Mouse (Mus musculus) heart, adult 8-10 months (tissue): ENCODE results near the gene Supt6. TPM values are rescaled to one million over a fixed set of nuclear protein-coding genes. Genes with fewer than 3 reads are reported as not detected.
A peak's percentile ranks its signal among the peaks of the same experiment; 100 is the strongest.

Experiments used
- DNase-seq: peaks from one replicate; pipeline ENCODE4 v3.0.0; 2022; ENCODE audit warnings: low spot score
- total RNA-seq, 4 experiments: library from RNA; stranded (reverse); gene quantifications; 2 replicates each; pipeline ENCODE4 v1.2.4; 2022

Supt6 gene
- total RNA-seq, 4 experiments from 2014 or later: 32.6 to 33.8 (median 32.7) TPM

DNA sequence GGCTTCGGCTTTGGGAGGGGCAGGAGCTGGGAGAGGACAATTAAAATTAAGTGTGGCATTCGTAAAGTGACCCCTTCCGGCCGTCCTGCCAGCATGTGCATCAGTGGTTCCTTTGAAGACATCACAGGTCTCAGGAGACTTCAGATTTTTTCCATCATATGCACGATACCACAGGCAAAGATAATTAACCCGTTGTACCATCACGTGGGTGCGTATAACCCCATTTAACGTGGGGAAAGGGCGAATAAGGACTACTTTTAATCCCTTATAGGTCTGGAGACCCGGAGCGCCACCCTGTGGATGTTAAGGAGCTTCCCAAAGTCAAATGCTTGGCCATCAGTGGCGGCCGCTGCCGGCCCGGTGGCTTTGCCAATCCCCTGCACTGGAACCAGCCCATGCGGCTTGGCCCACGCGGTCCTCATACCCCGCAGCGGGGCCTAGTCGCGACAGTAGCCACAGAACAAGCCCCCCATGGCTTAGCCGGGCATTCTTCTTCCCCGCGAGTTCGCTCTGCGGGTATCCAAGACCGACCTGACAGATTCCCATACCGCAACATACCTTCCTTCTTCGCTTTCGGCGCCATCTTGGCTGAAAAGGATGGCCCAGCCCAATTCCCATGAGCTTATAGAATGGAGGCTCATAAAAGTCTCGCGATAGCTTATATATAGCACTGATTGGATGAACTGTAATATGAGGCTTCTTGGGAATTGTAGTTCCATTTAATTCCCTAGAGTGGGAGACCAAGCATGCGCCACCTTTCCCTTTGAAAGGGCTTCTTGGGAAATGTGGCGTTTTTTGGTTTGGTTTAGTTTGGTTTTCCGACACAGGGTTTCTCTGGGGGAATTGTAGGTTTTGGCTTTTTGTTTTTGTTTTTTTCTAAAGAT lies 62.6 kb downstream of the Supt6 start, which contains the start of gene Rpl23a:
TSS of gene Rpl23a (minus strand) at position 624 of the 884 bp plus-strand sequence.
- DNase-seq: peak; percentile 91

DNA sequence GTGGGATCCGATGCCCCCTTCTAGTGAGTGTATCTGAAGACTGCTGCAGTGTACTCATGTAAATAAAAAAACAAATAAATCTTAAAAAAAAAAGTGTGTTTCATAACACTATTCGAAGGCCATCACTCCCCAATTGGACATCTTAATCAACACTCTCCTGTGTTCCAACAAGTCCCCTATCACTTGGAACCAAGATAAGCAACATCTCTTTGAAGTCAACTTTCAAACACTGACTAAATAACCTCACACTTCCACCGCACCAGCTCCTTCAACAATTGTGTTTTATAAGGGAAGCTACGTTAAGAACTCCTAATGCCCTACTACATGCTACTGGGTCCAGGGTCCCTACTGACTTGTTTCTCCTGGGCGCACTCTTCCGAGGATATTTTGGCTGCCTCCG lies 63.3 kb downstream of the Supt6 start:
- no peak for DNase-seq

DNA sequence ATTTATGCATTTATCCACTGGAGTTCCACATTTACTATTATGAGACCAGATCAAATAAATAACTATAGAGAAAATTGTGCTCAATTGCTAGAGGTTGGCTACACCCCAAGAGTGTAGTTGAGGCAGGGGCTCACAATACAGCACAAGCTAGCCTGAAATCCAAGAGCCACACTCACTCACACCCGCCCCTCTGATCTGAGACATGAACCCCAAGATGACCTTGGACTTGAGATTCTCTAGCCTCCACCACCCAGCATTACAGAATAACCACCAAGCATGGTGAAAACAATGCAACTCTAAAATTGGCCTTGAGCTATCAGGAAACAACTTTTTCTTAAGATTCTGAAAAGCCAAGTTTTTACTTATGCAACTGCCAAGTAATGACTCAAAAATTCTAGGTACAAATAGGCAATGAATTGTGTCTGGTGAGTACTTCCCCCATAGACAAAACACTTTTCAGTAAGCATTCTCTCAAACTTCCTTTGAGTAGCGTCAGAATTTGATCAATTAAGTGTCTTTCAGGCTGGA lies 63.9 kb downstream of the Supt6 start:
- DNase-seq: no peak

GRCm38 (mm10) chr11:78180081-78180761 lies 65.6 kb downstream of the Supt6 start:
- DNase-seq: no peak

DNA sequence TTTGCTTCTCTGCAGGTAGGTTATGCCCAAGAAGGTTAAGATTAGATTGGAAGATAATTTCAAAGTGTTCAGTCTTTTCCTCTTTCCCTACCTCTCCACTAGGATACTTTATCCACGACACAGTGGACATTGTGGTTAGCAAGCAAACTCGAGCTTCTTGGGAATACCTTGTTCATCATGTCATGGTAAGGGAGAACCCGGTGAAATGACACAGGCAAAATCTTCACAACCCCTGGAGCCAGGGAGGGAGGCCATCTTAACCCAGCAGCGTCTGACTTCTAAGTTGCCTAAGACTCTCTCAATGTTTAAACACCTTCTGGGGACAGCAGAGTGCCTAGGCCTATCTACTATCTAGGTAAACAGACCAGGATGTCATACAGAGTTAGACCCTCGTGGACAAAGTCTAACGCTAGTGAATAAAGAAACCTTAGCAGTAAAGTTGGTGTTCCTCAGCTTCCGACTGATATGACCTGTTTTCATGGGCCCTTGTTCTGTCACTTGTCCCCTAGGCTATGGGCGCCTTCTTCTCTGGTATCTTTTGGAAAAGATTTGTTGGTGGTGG lies 66.3 kb downstream of the Supt6 start:
- DNase-seq: no peak

- DNase-seq: peak; percentile 26
Measured at GRCm38 (mm10) chr11:78178859-78179437, 66.8 kb downstream of the Supt6 start.

- DNase-seq: peak; percentile 96
Measured at GRCm38 (mm10) chr11:78177903-78178858, 67.6 kb downstream of the Supt6 start.

DNA sequence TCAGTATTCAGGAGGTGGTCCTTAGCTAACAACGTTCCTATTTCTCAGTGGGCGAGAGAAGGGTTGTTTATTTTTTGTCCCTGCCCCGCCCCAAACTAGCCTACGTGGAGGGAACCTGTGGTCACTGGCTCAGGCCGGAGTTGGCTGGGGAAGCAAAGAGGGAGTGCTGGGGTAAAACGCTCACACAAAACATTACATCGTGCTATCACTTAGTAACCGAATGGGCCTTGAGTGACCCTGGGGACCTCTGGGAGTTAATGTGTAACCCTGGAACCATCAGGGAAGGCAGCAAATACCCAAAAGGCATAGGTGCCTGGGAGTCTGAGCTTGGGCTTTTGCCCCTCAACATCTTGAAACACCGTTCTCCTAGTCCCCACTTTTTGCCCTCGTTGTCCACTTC lies 68.3 kb downstream of the Supt6 start:
- DNase-seq: no peak

GRCm38 (mm10) chr11:78176905-78177331 lies 68.9 kb downstream of the Supt6 start:
- DNase-seq: no peak

GRCm38 (mm10) chr11:78176402-78176862 lies 69.4 kb downstream of the Supt6 start, which contains the start of the genes Nek8 and Tlcd1:
TSS of gene Nek8 (minus strand) at chr11:78176675.
TSS of gene Tlcd1 (plus strand) at chr11:78176711.
- peak; percentile 91 for DNase-seq

DNA sequence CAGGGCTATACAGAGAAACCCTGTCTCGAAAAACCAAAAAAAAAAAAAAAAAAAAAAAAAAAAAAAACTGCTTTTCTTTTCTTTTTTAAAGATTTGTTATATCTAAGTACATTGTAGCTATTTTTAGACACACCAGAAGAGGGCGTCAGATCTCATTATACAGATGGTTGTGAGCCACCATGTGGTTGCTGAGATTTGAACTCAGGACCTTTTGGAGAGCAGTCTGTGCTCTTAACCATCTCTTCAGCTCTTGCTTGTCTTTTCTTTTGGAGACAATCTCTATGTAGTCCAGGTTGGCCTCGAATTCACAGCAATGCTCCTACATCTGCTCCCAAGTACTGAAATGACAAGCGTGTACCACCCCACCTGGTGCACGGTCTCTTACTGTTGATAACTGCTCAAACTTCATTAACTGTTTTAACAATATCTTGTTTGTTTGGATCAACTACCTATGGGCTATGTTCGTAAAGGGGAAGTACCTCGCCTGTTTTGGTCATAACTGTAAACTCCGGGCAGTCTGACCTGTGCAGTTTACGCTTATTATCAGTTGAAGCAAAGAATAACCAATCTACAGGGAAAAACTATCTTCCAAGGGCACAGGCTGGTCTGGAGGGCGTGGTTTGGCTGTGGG lies 69.9 kb downstream of the Supt6 start:
- DNase-seq: no peak

DNA sequence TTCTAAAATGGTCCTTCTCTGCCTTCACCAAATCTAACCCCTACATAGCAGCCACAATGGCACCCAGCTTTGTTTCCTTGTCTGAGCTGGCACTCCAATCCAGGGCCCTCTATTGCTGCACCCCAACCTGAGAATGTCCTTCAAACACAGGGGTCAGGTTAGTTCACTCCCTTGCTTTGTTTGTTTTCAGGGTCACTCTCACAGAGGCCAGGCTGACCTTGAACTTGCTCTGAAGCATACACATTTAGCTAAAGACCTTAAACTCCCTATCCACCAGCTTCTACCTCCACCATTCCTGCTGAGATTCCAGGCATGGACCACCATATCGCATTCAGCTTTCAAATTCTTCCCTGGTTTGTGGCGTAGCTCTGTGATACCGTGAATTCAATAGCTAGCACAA lies 71.3 kb downstream of the Supt6 start:
- DNase-seq: no peak

GRCm38 (mm10) chr11:78172748-78173383 lies 72.9 kb downstream of the Supt6 start:
- DNase-seq: no peak

GRCm38 (mm10) chr11:78172034-78172747 lies 73.6 kb downstream of the Supt6 start:
- DNase-seq: no peak

DNA sequence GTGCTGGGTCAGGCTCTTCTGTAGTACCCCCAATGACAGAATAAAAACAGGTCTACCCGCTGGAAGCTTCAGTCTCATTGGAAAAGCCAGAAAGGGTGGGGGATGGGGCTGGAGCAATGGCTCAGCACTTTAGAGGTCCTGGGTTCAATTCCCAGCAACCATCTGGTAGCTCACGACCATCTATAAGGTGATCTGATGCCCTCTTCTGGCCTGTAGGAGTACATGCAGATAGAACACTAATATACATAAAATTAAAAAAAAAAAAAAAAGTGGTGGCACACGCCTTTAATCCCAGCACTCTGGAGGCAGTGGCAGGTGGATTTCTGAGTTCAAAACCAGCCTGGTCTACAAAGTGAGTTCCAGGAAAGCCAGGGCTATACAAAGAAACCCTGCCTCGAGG lies 74.5 kb downstream of the Supt6 start:
- DNase-seq: no peak

DNA sequence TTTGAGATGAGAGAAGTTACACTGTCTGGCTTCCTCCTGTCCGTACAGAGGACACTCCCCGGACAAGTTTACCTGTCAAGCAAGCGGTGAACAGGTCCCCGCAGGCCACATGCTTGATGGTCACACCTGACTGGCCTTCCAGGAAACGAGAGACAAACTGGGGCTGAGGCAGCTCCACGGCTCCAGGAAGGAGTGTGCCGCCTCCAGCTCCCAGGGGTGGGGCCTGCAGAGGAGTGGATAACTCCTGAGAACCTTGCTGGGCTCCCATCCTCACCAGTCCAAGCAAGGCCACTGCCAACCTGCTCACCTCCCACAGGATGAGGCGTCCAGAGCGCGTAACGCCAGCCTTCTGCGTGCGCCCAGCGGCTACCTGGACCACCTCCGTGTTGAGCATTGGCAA lies 75.5 kb downstream of the Supt6 start:
- no peak for DNase-seq

GRCm38 (mm10) chr11:78168541-78169468 lies 77.0 kb downstream of the Supt6 start:
- no peak for DNase-seq
